Mouse (Mus musculus) C2C12 (cell line): ENCODE results near the gene AC131692.1. TPM values are rescaled to one million over a fixed set of nuclear protein-coding genes. Genes with fewer than 3 reads are reported as not detected.
A peak's percentile ranks its signal among the peaks of the same experiment; 100 is the strongest.
"Not testable (repeated sequence)": the region's sequence is repeated elsewhere in the genome, so short reads cannot be mapped to it uniquely, and the experiment has no call there.

Experiments
- H3K27me3 ChIP-seq: one replicate; pipeline ENCODE4 v1.6.1; 2011; ENCODE audit not compliant: control insufficient read depth, insufficient read depth, insufficient read length
- H3K36me3 ChIP-seq: one replicate; pipeline ENCODE4 v1.6.1; 2011; ENCODE audit not compliant: control insufficient read depth, insufficient read depth
- H3K4me3 ChIP-seq: one replicate; pipeline ENCODE4 v1.5.1; 2011; ENCODE audit warnings: mild to moderate bottlenecking, control low read depth; ENCODE audit not compliant: poor library complexity, insufficient read depth, severe bottlenecking
- H3K79me2 ChIP-seq: one replicate; pipeline ENCODE4 v1.6.1; 2011; ENCODE audit not compliant: control insufficient read depth, insufficient read depth
- H3K79me3 ChIP-seq: one replicate; pipeline ENCODE4 v1.6.1; 2011; ENCODE audit warnings: low read depth, control low read depth
- H3ac ChIP-seq: one replicate; pipeline ENCODE3; 2011; ENCODE audit warnings: low read depth; ENCODE audit not compliant: control insufficient read depth, insufficient read length
- CEBPB ChIP-seq: IDR thresholded peaks from one replicate; pipeline ENCODE4 v1.6.1; 2011; ENCODE audit warnings: low read depth, mild to moderate bottlenecking, control low read depth, moderate library complexity
- CTCF ChIP-seq: IDR thresholded peaks from one replicate; pipeline ENCODE4 v1.5.1; 2011; ENCODE audit not compliant: control insufficient read depth, insufficient read depth, insufficient read length
- FOSL1 ChIP-seq: IDR thresholded peaks from one replicate; pipeline ENCODE4 v1.8.0; 2011; ENCODE audit warnings: mild to moderate bottlenecking, low read length; ENCODE audit not compliant: poor library complexity, insufficient read depth, severe bottlenecking
- MAX ChIP-seq: IDR thresholded peaks from one replicate; pipeline ENCODE4 v1.6.1; 2011; ENCODE audit warnings: mild to moderate bottlenecking, control low read depth
- MYOD1 ChIP-seq: IDR thresholded peaks from one replicate; pipeline ENCODE4 v1.6.1; 2011; ENCODE audit warnings: low read depth; ENCODE audit not compliant: control insufficient read depth, insufficient read length
- MYOG ChIP-seq: IDR thresholded peaks from one replicate; pipeline ENCODE4 v1.6.1; 2011; ENCODE audit not compliant: control insufficient read depth, insufficient read length; ENCODE audit errors: extremely low read depth
- USF1 ChIP-seq: IDR thresholded peaks from one replicate; pipeline ENCODE4 v1.6.1; 2011; ENCODE audit warnings: low read depth, mild to moderate bottlenecking, control low read depth, moderate library complexity
- polyA plus RNA-seq: library from polyadenylated mRNA; unstranded; fragments of >200 nt; fragmentation: generic; extraction: Trizol; gene quantifications from one replicate; pipeline ENCODE4 v1.2.1, GENCODE M21; 2012; ENCODE audit warnings: missing spikeins

AC131692.1 gene
- polyA plus RNA-seq, 1 experiment = 0.36 TPM

GRCm38 (mm10) chr19:6126289-6126688 lies 32.1 kb downstream of the AC131692.1 start:
- Histone ChIP-seq H3ac (no peak overlapping the region), H3K79me2 (no peaks in the 10 kb centered on the region), H3K4me3 (no peak overlapping the region), H3K79me3 (no peaks in the 10 kb centered on the region), H3K27me3 (no peaks in the 10 kb centered on the region), H3K36me3 (peaks cover 8% of the 10 kb centered on the region)
- TF ChIP-seq CTCF = peak; percentile 29
- TF ChIP-seq FOSL1 = no peak

GRCm38 (mm10) chr19:6126789-6127580 lies 32.8 kb downstream of the AC131692.1 start:
- peak overlapping the region; percentile 41 for H3K4me3 ChIP-seq
- peak overlapping the region; percentile 58 for H3ac ChIP-seq
- H3K79me3 ChIP-seq = no peaks in the 10 kb centered on the region
- no peaks in the 10 kb centered on the region for H3K27me3 ChIP-seq
- no peak for TF ChIP-seq USF1
- no peak for TF ChIP-seq CTCF
- no peak for TF ChIP-seq MAX
- TF ChIP-seq CEBPB = no peak
- no peak for TF ChIP-seq FOSL1
- no peak for TF ChIP-seq MYOG
- no peak for TF ChIP-seq MYOD1
- peaks cover 8% of the 10 kb centered on the region for H3K36me3 ChIP-seq
- H3K79me2 ChIP-seq = no peaks in the 10 kb centered on the region

- peak within 1 kb of the TSS; percentile 41 for H3K4me3 ChIP-seq
- no peaks in the 10 kb centered on the region for H3K79me3 ChIP-seq
- H3K36me3 ChIP-seq = peaks cover 8% of the 10 kb centered on the region
- no peaks in the 10 kb centered on the region for H3K79me2 ChIP-seq
- TF ChIP-seq MYOG = no peak
- no peak for TF ChIP-seq CTCF
- TF ChIP-seq FOSL1 = no peak
- TF ChIP-seq MAX = peak; percentile 82
- no peak for TF ChIP-seq USF1
- no peak for TF ChIP-seq CEBPB
- peak within 1 kb of the TSS; percentile 58 for H3ac ChIP-seq
- no peaks in the 10 kb centered on the region for H3K27me3 ChIP-seq
These were observed 33.6 kb downstream of the AC131692.1 start, which contains the start of gene Snx15 for GRCm38 (mm10) chr19:6127760-6128341. Gene Snx15 (minus strand): TSS chr19:6128304.

GRCm38 (mm10) chr19:6130414-6131128 lies 36.4 kb downstream of the AC131692.1 start:
- not testable (repeated sequence) for H3K79me2 ChIP-seq, H3K4me3 ChIP-seq, H3K36me3 ChIP-seq, H3K79me3 ChIP-seq, H3K27me3 ChIP-seq, H3ac ChIP-seq

GRCm38 (mm10) chr19:6132171-6132827 lies 38.1 kb downstream of the AC131692.1 start:
- H3K36me3 ChIP-seq = peaks cover 9% of the 10 kb centered on the region
- TF ChIP-seq MYOD1 (no peak), CTCF (no peak), CEBPB (no peak), MAX (no peak), MYOG (no peak), FOSL1 (no peak), USF1 (no peak)
- H3K27me3 ChIP-seq = no peaks in the 10 kb centered on the region
- H3K79me3 ChIP-seq = no peaks in the 10 kb centered on the region
- H3ac ChIP-seq = no peak overlapping the region
- no peak overlapping the region for H3K4me3 ChIP-seq
- H3K79me2 ChIP-seq = no peaks in the 10 kb centered on the region

- not testable (repeated sequence) for H3ac ChIP-seq, H3K27me3 ChIP-seq, H3K4me3 ChIP-seq, H3K36me3 ChIP-seq, H3K79me3 ChIP-seq, H3K79me2 ChIP-seq
These were observed 39.0 kb downstream of the AC131692.1 start for GRCm38 (mm10) chr19:6133197-6133596.
